Mouse (Mus musculus) hindbrain, postnatal 0 days (tissue): ENCODE data around the gene Islr. TPM values are rescaled to one million over a fixed set of nuclear protein-coding genes. Genes with fewer than 3 reads are reported as not detected.
A peak's percentile ranks its signal among the peaks of the same experiment; 100 is the strongest.

Source experiments
- ATAC-seq: fragments of 200-750 bp; cut with Nextera tagmentation; 2 replicates; pipeline ENCODE4 v1.8.0; 2017; ENCODE audit warnings: mild to moderate bottlenecking, moderate TSS enrichment, moderate library complexity
- DNase-seq: peaks from one replicate; pipeline ENCODE4 v3.0.0-alpha.2; 2015; ENCODE audit warnings: low spot score
- H3K27ac ChIP-seq: fragments of 300-500 bp; sonication (generic); 2 replicates; pipeline ENCODE4 v1.5.1; 2014; ENCODE audit warnings: mild to moderate bottlenecking
- H3K27me3 ChIP-seq: fragments of 300-500 bp; sonication (generic); 2 replicates; pipeline ENCODE4 v1.6.1; 2014; ENCODE audit warnings: low read length, mixed read lengths; ENCODE audit not compliant: insufficient read depth
- H3K36me3 ChIP-seq: fragments of 300-500 bp; sonication (generic); 2 replicates; pipeline ENCODE4 v1.6.1; 2014; ENCODE audit warnings: low read length, mixed read lengths; ENCODE audit not compliant: insufficient read depth
- H3K4me1 ChIP-seq: fragments of 300-500 bp; sonication (generic); 2 replicates; pipeline ENCODE4 v1.6.1; 2014; ENCODE audit warnings: antibody characterized with exemption, low read length, mixed read lengths; ENCODE audit not compliant: insufficient read depth
- H3K4me2 ChIP-seq: fragments of 300-500 bp; sonication (generic); 2 replicates; pipeline ENCODE4 v1.6.1; 2014; ENCODE audit warnings: low read depth, mild to moderate bottlenecking, low read length, moderate library complexity, mixed read lengths
- H3K4me3 ChIP-seq: fragments of 300-500 bp; sonication (generic); 2 replicates; pipeline ENCODE4 v1.5.1; 2014; ENCODE audit warnings: low read length
- H3K9ac ChIP-seq: fragments of 300-500 bp; sonication (generic); replicated peaks from 2 replicates; pipeline ENCODE4 v1.6.1; 2014; ENCODE audit warnings: mild to moderate bottlenecking, low read length, moderate library complexity, mixed read lengths
- H3K9me3 ChIP-seq: fragments of 300-500 bp; sonication (generic); 2 replicates; pipeline ENCODE4 v1.6.1; 2016; ENCODE audit warnings: low read length, mixed read lengths
- CTCF ChIP-seq: IDR thresholded peaks from 2 replicates; pipeline ENCODE4 v1.5.1; 2016; ENCODE audit warnings: antibody characterized with exemption, control low read depth, low read depth
- WGBS: fragments of 180-500 bp; shearing (Covaris S2); extraction: QIAGEN DNeasy Blood & Tissue Kit; methylation state at CpG from one replicate; pipeline ENCODE4 v1.1.7; 2014; 5-methylcytosine and 5-hydroxymethylcytosine counted together
- polyA plus RNA-seq: library from polyadenylated mRNA; unstranded; fragments of >200 nt; fragmentation: Nextera tagmentation; extraction: Ambion mirVana; gene quantifications from 2 replicates; pipeline ENCODE4 v1.2.1, GENCODE M21; 2015
- total RNA-seq: library from RNA; depleted of rRNA; stranded (reverse); fragments of >200 nt; gene quantifications from 2 replicates; pipeline ENCODE4 v1.2.3, GENCODE M21; 2014

The Islr gene
- total and polyA plus RNA-seq, 2 experiments from 2014 or later: 33.5 to 72.8 TPM

DNA sequence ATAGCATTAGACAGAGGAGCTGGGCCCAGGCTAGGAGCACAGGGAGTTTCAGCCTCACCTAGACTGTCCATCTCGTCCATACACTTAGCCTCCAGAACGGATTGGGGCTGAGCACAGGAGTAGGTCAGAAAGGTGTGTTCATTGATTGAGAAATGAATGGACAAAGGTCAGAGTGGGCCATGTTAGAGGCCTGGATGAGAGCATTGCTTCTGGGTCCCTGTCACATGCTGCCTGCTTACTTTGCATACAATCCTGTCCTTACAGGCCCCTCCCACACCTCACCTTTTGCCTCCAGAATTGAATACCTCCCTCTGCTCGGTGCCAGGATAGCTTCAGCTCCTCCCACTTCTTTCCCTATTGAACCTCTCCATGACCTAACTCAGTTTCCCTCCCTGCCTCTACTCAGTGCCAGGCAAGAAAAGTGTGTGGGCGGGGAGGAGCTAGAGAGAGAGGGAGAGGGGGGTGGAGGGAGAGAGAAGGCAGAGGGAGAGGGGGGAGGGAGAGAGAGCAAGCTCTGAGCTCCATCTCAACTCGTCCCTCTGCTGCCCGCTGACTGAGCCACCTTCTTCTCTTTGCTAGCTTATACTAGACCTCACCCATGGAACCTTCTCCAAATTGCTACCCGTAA lies 88.0 kb downstream of the Islr start:
- WGBS: 48% methylated on average over 7 of the region's 7 CpGs
- H3K27ac ChIP-seq: no peak overlapping the region
- no peaks in the 10 kb centered on the region for H3K9me3 ChIP-seq
- no peak overlapping the region for H3K4me2 ChIP-seq
- H3K27me3 ChIP-seq: no peaks in the 10 kb centered on the region
- TF ChIP-seq CTCF: no peak
- ATAC-seq (no peak), DNase-seq (no peak)
- H3K9ac ChIP-seq: no peak overlapping the region
- H3K36me3 ChIP-seq: no peaks in the 10 kb centered on the region
- no peak overlapping the region for H3K4me3 ChIP-seq
- H3K4me1 ChIP-seq: peaks cover 26% of the 10 kb centered on the region; the same call in 1 of the 2 replicates

DNA sequence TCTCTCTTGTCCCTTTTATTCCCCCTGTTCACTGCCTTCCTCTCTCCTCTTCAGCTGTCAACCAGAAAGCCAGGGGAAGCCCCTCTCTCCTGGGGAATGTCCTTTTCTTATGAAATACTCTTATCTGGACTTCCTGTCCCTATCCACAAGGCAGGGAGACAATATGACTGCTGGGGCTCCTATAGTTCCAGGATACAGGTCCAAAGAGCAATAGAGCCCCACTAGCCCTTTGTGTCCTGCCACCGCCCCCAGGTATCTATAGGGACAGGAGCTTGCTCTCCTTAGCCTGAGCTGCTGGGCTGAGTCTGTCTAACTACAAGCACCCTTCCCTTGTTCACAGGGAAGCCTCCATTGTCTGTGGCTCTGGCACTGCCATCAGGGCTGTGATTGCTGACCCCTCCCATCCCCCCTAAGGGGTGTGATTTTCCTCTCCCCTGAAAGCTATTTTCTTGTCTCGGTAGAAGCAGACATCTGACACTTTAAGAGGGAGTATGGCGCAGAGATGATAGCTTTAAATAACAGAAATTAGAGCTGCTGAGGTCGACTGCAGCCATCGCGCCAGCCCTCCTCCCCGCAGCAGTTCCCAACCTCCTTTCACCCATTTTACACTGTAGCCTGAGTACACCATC lies 88.7 kb downstream of the Islr start:
- Histone ChIP-seq H3K4me2 (no peak overlapping the region), H3K27me3 (no peaks in the 10 kb centered on the region), H3K4me3 (no peak overlapping the region), H3K36me3 (no peaks in the 10 kb centered on the region), H3K9me3 (no peaks in the 10 kb centered on the region), H3K4me1 (peaks cover 26% of the 10 kb centered on the region; the same call in 1 of the 2 replicates), H3K9ac (no peak overlapping the region), H3K27ac (0 out of 2 replicates have a peak overlapping the region, but pooled peaks have one; percentile 20)
- 34% methylated on average over 7 of the region's 7 CpGs for WGBS
- ATAC-seq (no peak), DNase-seq (no peak)
- no peak for TF ChIP-seq CTCF

DNA sequence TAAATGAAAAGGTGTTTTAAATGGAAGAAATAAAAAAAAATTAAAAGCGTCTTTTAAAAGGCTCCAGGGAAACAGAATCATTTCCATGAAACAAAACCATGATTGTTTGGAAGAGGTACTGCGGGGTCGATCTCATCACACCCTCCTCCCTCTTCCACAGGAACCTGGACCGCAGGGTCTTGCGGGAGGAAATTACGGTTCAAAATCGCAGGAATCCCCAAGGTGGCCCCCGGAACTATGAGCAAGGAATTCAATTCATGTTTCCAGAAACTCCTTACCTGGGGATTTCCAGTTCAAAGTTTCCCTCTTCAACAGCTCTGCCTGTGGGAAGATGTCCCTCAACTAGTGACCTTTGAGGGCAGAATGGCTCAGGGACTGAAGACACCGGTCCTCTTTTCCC lies 90.1 kb downstream of the Islr start:
- H3K4me3 ChIP-seq: no peak overlapping the region
- H3K4me2 ChIP-seq: peak overlapping the region; percentile 34; the same call in 1 of the 2 replicates
- TF ChIP-seq CTCF: no peak
- 12% methylated on average over 9 of the region's 9 CpGs for WGBS
- peaks cover 26% of the 10 kb centered on the region; the same call in 1 of the 2 replicates for H3K4me1 ChIP-seq
- no peak for ATAC-seq
- no peaks in the 10 kb centered on the region for H3K27me3 ChIP-seq
- peak overlapping the region; percentile 74 for H3K27ac ChIP-seq
- H3K9ac ChIP-seq: no peak overlapping the region
- no peak for DNase-seq
- no peaks in the 10 kb centered on the region for H3K9me3 ChIP-seq
- no peaks in the 10 kb centered on the region for H3K36me3 ChIP-seq

DNA sequence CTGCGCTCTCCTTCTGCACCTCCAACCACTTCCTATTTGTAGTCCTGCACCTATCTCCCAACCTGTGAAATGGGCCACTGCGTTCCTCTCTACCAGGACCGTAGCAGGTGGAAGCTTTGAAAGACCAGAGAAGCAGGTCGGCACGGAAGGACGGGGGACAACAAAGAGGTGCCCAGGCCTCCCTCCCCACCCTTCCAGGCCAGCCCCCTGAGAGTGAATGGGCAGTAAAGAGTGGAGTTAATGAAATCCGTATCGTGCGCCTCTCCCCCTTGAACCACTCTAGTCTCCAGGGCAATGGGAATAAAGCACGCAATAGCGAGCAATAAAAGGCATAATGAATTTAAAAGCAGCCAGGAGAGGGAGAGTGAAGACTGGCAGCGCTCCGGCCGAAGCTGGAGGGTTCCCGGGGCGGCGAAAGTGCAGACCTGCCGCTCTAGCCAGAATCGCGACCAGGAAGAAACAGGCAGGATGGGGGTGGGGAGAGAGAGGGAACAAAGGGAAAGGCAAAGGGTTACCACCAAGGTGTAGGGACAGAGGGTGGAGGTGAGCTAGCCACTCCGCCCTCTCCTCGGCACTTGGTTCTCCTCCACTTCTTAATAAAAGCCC lies 90.7 kb downstream of the Islr start:
- Histone ChIP-seq H3K4me2 (peak overlapping the region; percentile 34), H3K27me3 (no peaks in the 10 kb centered on the region), H3K36me3 (no peaks in the 10 kb centered on the region), H3K4me1 (peaks cover 26% of the 10 kb centered on the region; the same call in 1 of the 2 replicates), H3K27ac (peak overlapping the region; percentile 74), H3K9me3 (no peaks in the 10 kb centered on the region), H3K9ac (peak overlapping the region; percentile 5; the same call in 1 of the 2 replicates), H3K4me3 (no peak overlapping the region; the same call in 1 of the 2 replicates)
- ATAC-seq (peak; percentile 4; the same call in 1 of the 2 replicates), DNase-seq (peak; percentile 38)
- no peak for TF ChIP-seq CTCF
- 7% methylated on average over 22 of the region's 22 CpGs for WGBS

DNA sequence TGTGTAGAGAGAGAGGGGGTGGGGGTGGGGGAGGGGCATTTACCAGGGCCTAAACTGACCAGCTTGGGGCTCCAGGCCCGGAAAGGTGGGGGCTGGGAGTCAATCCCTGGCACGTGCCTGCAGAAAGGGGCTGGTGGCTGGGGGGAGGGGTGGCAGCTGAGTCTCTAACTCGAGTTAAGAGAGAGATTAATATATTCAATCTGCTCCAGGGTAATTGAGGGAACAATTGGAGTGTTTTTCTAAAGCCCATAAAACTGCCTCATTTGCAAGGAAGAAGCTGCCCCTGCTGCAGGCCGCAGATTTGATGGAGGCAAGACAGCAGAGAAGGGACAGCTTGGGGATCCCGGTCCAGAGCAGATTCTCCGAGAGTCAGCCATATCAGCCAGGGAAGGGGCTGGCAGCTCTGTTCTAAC lies 91.2 kb downstream of the Islr start:
- no peak overlapping the region for H3K4me3 ChIP-seq
- no peaks in the 10 kb centered on the region for H3K9me3 ChIP-seq
- H3K36me3 ChIP-seq: no peaks in the 10 kb centered on the region
- peak overlapping the region; percentile 5; the same call in 1 of the 2 replicates for H3K9ac ChIP-seq
- no peaks in the 10 kb centered on the region for H3K27me3 ChIP-seq
- WGBS: 5% methylated on average over 6 of the region's 6 CpGs
- peak overlapping the region; percentile 74 for H3K27ac ChIP-seq
- TF ChIP-seq CTCF: no peak
- peak overlapping the region; percentile 34; the same call in 1 of the 2 replicates for H3K4me2 ChIP-seq
- peaks cover 26% of the 10 kb centered on the region; the same call in 1 of the 2 replicates for H3K4me1 ChIP-seq
- ATAC-seq (peak; percentile 64), DNase-seq (peak; percentile 81)

DNA sequence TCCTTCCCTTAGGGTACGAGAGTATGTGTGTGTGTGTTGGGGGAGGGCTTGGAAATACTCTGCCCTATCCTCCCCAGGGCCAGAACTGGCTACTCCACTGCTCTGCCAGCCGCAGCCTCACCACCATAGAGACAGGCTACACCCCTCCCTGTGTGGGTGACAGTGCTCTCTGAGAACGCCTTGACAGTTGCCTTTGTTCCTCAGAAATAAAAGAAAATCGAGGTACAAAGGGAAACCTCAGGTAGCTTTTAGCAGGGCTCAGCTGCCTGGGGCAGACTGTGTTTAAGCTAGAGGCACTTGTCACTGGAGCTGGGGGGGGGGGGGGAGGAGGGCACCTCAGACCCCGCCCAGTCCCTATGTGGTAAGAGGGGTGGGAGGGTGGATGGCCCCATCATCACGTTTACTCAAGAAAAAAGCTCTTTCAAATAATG lies 91.8 kb downstream of the Islr start:
- 8% methylated on average over 6 of the region's 6 CpGs for WGBS
- Histone ChIP-seq H3K4me1 (peaks cover 29% of the 10 kb centered on the region; the same call in 1 of the 2 replicates), H3K9ac (no peak overlapping the region), H3K4me2 (no peak overlapping the region), H3K36me3 (no peaks in the 10 kb centered on the region), H3K27ac (peak overlapping the region; percentile 74), H3K9me3 (no peaks in the 10 kb centered on the region), H3K27me3 (no peaks in the 10 kb centered on the region), H3K4me3 (no peak overlapping the region)
- DNase-seq (no peak), ATAC-seq (peak; percentile 59; the same call in 1 of the 2 replicates)
- no peak for TF ChIP-seq CTCF
